Mouse (Mus musculus): ENCODE data around the gene Rhag. TPM values are rescaled to one million over a fixed set of nuclear protein-coding genes. Genes with fewer than 3 reads are reported as not detected.
A peak's percentile ranks its signal among the peaks of the same experiment; 100 is the strongest.

The Rhag gene
- polyA plus RNA-seq, 1 experiment: not detected

DNA sequence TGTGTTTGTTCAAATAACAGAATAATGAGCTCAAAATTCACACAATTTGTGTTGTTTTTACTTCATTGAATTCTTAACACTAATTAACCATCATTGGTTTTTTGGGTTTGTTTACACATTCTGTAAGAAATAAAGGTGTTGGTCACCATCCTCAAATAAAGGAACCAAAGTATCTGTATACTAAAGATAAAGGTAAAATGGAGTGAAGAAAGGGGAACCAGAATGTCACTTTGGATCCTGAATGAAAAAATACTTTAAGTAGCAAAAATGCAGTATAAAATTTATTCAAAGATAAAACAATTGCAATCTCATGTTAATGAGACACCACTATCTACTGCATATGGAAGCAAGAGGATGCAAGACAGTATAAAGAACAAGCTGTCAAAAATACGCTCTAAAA is 634 bp downstream of the Rhag start:
- H3K4me1 ChIP-seq: peaks cover 11% of the 10 kb centered on the region
- TF ChIP-seq GATA1 (IDR thresholded peaks at IDR 0.05; ENCODE audit: borderline replicate concordance, low read length) (no peak), FLI1 (IDR thresholded peaks at IDR 0.05; ENCODE audit: low read length) (no peak)
- no peaks in the 10 kb centered on the region for H3K36me3 ChIP-seq (replicated peaks; ENCODE audit: low read length)
- H3K9me3 ChIP-seq: no peaks in the 10 kb centered on the region
- H3K27me3 ChIP-seq (replicated peaks): no peaks in the 10 kb centered on the region
- no peak overlapping the region for H3K4me3 ChIP-seq (replicated peaks)

GRCm38 (mm10) chr17:40812259-40812658 is 1.3 kb downstream of the Rhag start:
- no peaks in the 10 kb centered on the region for H3K9me3 ChIP-seq
- H3K36me3 ChIP-seq (replicated peaks; ENCODE audit: low read length): no peaks in the 10 kb centered on the region
- TF ChIP-seq FLI1 (IDR thresholded peaks at IDR 0.05; ENCODE audit: low read length) (no peak), GATA1 (IDR thresholded peaks at IDR 0.05; ENCODE audit: borderline replicate concordance, low read length) (no peak)
- H3K27me3 ChIP-seq (replicated peaks): no peaks in the 10 kb centered on the region
- peaks cover 4% of the 10 kb centered on the region for H3K4me1 ChIP-seq
- no peak overlapping the region for H3K4me3 ChIP-seq (replicated peaks)

DNA sequence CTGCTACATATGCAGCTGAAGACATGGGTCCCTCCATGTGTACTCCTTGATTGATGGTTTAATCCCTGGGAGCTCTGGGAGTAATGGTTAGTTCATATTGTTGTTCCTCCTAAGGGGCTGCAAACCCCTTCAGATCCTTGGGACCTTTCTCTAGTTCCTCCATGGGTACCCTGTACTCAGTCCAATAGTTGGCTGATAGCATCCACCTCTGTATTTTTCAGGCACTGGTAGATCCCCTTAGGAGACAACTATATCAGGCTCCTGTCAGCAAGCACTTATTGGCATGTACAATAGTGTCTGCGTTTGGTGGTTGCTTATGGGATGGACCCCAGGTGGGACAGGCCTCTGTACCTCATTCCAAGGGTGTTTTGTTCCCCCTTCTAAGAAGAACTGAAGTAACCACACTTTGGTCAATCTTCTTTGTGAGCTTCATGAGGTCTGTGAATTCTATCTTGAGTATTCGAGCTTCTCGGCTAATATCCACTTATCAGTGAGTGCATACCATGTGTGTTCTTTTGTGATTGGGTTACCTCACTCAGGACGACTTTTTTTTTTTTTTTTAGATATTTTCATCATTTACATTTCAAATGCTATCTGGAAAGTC is 6.5 kb downstream of the Rhag start:
- no peak overlapping the region for H3K4me3 ChIP-seq (replicated peaks)
- H3K9me3 ChIP-seq: no peaks in the 10 kb centered on the region
- H3K36me3 ChIP-seq (replicated peaks; ENCODE audit: low read length): no peaks in the 10 kb centered on the region
- no peaks in the 10 kb centered on the region for H3K4me1 ChIP-seq
- no peaks in the 10 kb centered on the region for H3K27me3 ChIP-seq (replicated peaks)
- TF ChIP-seq GATA1 (IDR thresholded peaks at IDR 0.05; ENCODE audit: borderline replicate concordance, low read length) (no peak), FLI1 (IDR thresholded peaks at IDR 0.05; ENCODE audit: low read length) (no peak)

- Histone ChIP-seq H3K4me1 (peaks cover 4% of the 10 kb centered on the region; the same call in 1 of the 2 replicates), H3K9me3 (no peaks in the 10 kb centered on the region), H3K27me3 (replicated peaks) (no peaks in the 10 kb centered on the region), H3K36me3 (replicated peaks; ENCODE audit: low read length) (no peaks in the 10 kb centered on the region), H3K4me3 (replicated peaks) (no peak overlapping the region)
- no peak for TF ChIP-seq GATA1 (IDR thresholded peaks at IDR 0.05; ENCODE audit: borderline replicate concordance, low read length)
- no peak for TF ChIP-seq FLI1 (IDR thresholded peaks at IDR 0.05; ENCODE audit: low read length)
These were observed 10.6 kb downstream of the Rhag start for GRCm38 (mm10) chr17:40821477-40821876.

DNA sequence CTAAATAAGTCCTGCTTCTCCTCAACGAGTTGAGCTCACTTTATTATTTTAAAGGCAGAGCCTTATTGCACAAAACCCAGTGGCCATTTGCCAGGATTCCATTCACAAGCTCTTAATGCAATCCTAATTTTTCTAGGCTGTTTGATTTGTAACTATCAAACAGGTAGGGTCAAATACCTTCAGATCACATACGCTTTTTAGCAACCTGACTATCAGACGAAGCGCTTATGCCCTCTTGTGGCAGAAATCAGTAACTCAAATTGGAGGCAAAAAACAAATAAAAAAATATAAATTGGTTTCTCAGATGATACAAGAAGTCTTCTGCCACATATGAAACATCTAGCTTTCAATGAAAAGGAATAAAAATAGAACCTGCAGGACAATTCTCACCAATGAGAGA is 12.9 kb downstream of the Rhag start:
- H3K4me1 ChIP-seq: peaks cover 4% of the 10 kb centered on the region; the same call in 1 of the 2 replicates
- no peaks in the 10 kb centered on the region for H3K9me3 ChIP-seq
- no peak overlapping the region for H3K4me3 ChIP-seq (replicated peaks)
- TF ChIP-seq FLI1 (IDR thresholded peaks at IDR 0.05; ENCODE audit: low read length) (no peak), GATA1 (IDR thresholded peaks at IDR 0.05; ENCODE audit: borderline replicate concordance, low read length) (no peak)
- no peaks in the 10 kb centered on the region for H3K27me3 ChIP-seq (replicated peaks)
- no peaks in the 10 kb centered on the region for H3K36me3 ChIP-seq (replicated peaks; ENCODE audit: low read length)

GRCm38 (mm10) chr17:40824549-40824948 is 13.6 kb downstream of the Rhag start:
- Histone ChIP-seq H3K4me3 (replicated peaks) (peak overlapping the region; percentile 79), H3K27me3 (replicated peaks) (no peaks in the 10 kb centered on the region), H3K36me3 (replicated peaks; ENCODE audit: low read length) (no peaks in the 10 kb centered on the region), H3K9me3 (no peaks in the 10 kb centered on the region), H3K4me1 (peaks cover 4% of the 10 kb centered on the region; the same call in 1 of the 2 replicates)
- no peak for TF ChIP-seq FLI1 (IDR thresholded peaks at IDR 0.05; ENCODE audit: low read length)

DNA sequence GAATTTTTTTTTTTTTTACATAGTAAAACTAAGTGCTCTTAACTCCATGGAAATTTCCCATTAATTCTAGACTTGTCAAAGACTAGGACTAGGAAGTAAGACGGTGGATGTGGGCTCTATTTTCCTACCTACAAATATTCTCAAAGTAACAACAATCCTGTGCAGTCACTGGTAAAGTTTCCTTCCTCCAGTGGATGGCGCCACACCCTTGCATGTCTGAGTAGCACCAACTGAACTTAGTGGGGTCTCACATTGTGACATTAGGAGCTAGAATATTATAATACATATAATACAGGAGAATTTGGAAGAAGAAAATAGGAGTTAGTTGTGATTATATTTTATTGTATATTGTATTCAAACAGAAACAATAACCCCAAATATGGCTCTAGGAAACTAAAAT is 20.9 kb downstream of the Rhag start:
- no peak for TF ChIP-seq GATA1 (IDR thresholded peaks at IDR 0.05; ENCODE audit: borderline replicate concordance, low read length)
- no peak for TF ChIP-seq FLI1 (IDR thresholded peaks at IDR 0.05; ENCODE audit: low read length)
- Histone ChIP-seq H3K36me3 (replicated peaks; ENCODE audit: low read length) (no peaks in the 10 kb centered on the region), H3K9me3 (no peaks in the 10 kb centered on the region), H3K4me1 (no peaks in the 10 kb centered on the region), H3K4me3 (replicated peaks) (no peak overlapping the region), H3K27me3 (replicated peaks) (no peaks in the 10 kb centered on the region)

GRCm38 (mm10) chr17:40837308-40837707 is 26.4 kb downstream of the Rhag start:
- H3K4me3 ChIP-seq (replicated peaks): no peak overlapping the region
- no peak for TF ChIP-seq FLI1 (IDR thresholded peaks at IDR 0.05; ENCODE audit: low read length)
- TF ChIP-seq GATA1 (IDR thresholded peaks at IDR 0.05; ENCODE audit: borderline replicate concordance, low read length): no peak
- H3K4me1 ChIP-seq: peaks cover 4% of the 10 kb centered on the region; the same call in 1 of the 2 replicates
- H3K27me3 ChIP-seq (replicated peaks): no peaks in the 10 kb centered on the region
- no peaks in the 10 kb centered on the region for H3K36me3 ChIP-seq (replicated peaks; ENCODE audit: low read length)
- H3K9me3 ChIP-seq: no peaks in the 10 kb centered on the region

- no peaks in the 10 kb centered on the region for H3K27me3 ChIP-seq (replicated peaks)
- no peaks in the 10 kb centered on the region for H3K36me3 ChIP-seq (replicated peaks; ENCODE audit: low read length)
- no peaks in the 10 kb centered on the region for H3K9me3 ChIP-seq
- H3K4me3 ChIP-seq (replicated peaks): no peak overlapping the region
- H3K4me1 ChIP-seq: no peaks in the 10 kb centered on the region
- no peak for TF ChIP-seq GATA1 (IDR thresholded peaks at IDR 0.05; ENCODE audit: borderline replicate concordance, low read length)
- no peak for TF ChIP-seq FLI1 (IDR thresholded peaks at IDR 0.05; ENCODE audit: low read length)
These were observed 44.1 kb downstream of the Rhag start for GRCm38 (mm10) chr17:40855065-40855464.

DNA sequence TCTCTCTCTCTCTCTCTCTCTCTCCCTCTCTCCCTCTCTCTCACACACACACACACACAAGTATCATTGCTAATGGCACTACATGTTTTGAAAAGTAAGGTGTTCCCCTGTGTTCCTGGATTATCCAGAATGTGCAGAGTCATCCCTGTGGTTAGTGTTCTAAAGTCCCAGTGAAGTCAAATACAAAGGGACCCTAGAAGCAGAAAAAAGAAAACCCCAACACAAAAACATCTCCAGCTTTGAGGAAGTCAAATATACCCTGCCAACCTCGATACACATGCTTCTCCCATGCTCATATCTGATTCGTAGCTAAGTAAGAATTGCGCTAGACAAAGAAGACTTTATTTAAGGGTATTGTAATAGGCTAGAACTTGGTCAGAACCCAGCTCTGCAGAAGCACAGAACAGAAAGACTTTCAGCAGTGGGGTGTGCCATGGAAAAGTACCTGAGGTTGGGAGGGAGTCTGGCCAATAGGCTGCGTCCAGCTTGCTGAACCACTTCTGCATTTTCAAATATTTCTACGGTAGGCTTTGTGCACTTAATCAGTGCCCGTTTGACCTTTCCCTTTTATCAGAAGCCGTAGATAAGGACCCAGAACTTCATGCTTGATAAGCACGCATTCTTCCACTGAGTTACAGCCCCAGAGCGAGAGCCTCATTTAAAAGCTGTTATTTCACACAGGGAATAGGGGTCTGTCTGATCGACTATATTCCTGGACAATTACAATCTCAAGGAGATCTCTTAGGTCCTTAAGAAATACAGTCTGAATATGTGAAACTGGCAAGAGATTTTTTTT is 58.2 kb downstream of the Rhag start:
- Histone ChIP-seq H3K4me3 (replicated peaks) (peak overlapping the region; percentile 34), H3K27me3 (replicated peaks) (no peaks in the 10 kb centered on the region), H3K36me3 (replicated peaks; ENCODE audit: low read length) (no peaks in the 10 kb centered on the region), H3K4me1 (peaks cover 23% of the 10 kb centered on the region), H3K9me3 (no peaks in the 10 kb centered on the region)
- TF ChIP-seq GATA1 (IDR thresholded peaks at IDR 0.05; ENCODE audit: borderline replicate concordance, low read length) (no peak), FLI1 (IDR thresholded peaks at IDR 0.05; ENCODE audit: low read length) (no peak)

Measured in megakaryocyte, embryonic 14.5 days (primary cell).